Mouse (Mus musculus): ENCODE data around the gene Pogk. TPM values are rescaled to one million over a fixed set of nuclear protein-coding genes. Genes with fewer than 3 reads are reported as not detected.

The Pogk gene
- polyA plus RNA-seq, 1 experiment from 2014 or later = 13.4 TPM

DNA sequence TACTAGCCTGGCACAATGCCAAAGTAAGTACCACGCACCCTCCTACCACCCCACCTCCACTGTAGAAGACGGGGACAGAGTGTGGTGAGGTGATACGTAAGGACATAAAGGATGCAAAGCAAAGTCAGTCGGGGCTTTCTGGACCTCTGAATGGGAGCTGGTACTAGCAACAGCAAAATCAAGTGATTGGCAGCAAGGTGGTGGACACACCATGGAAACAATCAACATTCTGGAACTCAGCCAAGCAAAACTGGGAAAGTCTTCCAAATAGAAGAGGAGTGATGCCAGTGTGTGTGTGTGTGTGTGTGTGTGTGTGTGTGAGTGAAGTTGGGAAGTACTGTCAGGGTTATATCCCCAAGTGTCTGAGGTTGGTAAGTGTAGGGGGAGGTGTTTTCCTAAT lies 7.7 kb downstream of the Pogk start:
- Histone ChIP-seq H3K36me3 (ENCODE audit: control insufficient read depth, insufficient read depth, low read length) (no peaks in the 10 kb centered on the region; the same call in 1 of the 2 replicates), H3K27ac (ENCODE audit: low read length) (no peak overlapping the region), H3K4me2 (ENCODE audit: low read depth, low read length) (no peak overlapping the region), H3K9me3 (replicated peaks; ENCODE audit: control insufficient read depth, low read length) (no peaks in the 10 kb centered on the region), H3K4me3 (replicated peaks; ENCODE audit: low read length) (no peak overlapping the region), H3K9ac (ENCODE audit: low read length) (no peak overlapping the region), H3K4me1 (ENCODE audit: control insufficient read depth, insufficient read depth, low read length) (no peaks in the 10 kb centered on the region), H3K27me3 (ENCODE audit: control insufficient read depth, insufficient read depth, low read length) (no peaks in the 10 kb centered on the region)
- WGBS = 86% methylated on average over 4 of the region's 4 CpGs
- no peak for ATAC-seq (ENCODE audit: insufficient read depth, low FRiP score)

DNA sequence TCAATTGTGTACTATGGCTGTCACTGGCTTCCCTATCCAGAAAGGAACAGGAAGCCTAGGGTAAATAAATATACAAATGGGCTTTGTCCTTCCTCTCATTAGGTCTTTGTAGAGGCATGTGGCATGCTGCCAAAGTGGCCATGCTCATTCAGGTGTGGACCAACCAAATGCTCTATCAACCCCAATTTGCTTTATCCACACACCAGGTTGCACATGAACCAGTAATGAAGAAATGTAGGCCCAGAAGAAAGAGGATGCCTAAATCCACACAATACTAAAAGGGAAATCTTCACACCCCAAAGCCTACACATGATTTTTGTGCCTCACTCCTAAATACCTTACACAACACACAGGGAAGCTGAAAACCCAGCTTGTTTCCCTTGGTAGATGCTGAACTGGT lies 8.2 kb downstream of the Pogk start:
- H3K4me2 ChIP-seq (ENCODE audit: low read depth, low read length) = no peak overlapping the region
- peaks cover 2% of the 10 kb centered on the region; the same call in 1 of the 2 replicates for H3K36me3 ChIP-seq (ENCODE audit: control insufficient read depth, insufficient read depth, low read length)
- H3K27me3 ChIP-seq (ENCODE audit: control insufficient read depth, insufficient read depth, low read length) = no peaks in the 10 kb centered on the region
- no peak overlapping the region for H3K27ac ChIP-seq (ENCODE audit: low read length)
- H3K9ac ChIP-seq (ENCODE audit: low read length) = no peak overlapping the region
- ATAC-seq (ENCODE audit: insufficient read depth, low FRiP score) = no peak
- no peaks in the 10 kb centered on the region for H3K9me3 ChIP-seq (replicated peaks; ENCODE audit: control insufficient read depth, low read length)
- H3K4me3 ChIP-seq (replicated peaks; ENCODE audit: low read length) = no peak overlapping the region
- no peaks in the 10 kb centered on the region for H3K4me1 ChIP-seq (ENCODE audit: control insufficient read depth, insufficient read depth, low read length)

DNA sequence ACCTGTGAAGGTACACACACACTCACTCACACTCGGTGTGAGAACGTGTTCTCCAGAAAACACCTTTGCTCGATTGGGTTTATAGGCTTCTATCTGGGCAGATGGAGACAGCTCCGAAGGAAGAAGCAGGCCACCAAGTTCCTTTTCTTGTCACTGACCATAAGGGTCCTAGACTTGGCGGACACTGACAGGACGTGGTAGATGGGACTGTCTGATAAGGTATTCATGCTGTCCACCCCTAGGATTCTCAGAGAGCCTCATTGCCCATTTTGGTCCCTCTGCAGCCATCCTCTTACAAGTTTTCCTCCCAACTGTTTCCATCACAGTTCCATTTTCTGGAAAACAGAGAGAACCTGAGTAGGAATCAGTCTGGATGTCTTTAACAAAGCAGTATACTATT lies 13.3 kb downstream of the Pogk start:
- Histone ChIP-seq H3K4me1 (ENCODE audit: control insufficient read depth, insufficient read depth, low read length) (no peaks in the 10 kb centered on the region), H3K4me2 (ENCODE audit: low read depth, low read length) (no peak overlapping the region), H3K9ac (ENCODE audit: low read length) (no peak overlapping the region), H3K27ac (ENCODE audit: low read length) (no peak overlapping the region), H3K4me3 (replicated peaks; ENCODE audit: low read length) (no peak overlapping the region), H3K27me3 (ENCODE audit: control insufficient read depth, insufficient read depth, low read length) (no peaks in the 10 kb centered on the region), H3K9me3 (replicated peaks; ENCODE audit: control insufficient read depth, low read length) (no peaks in the 10 kb centered on the region), H3K36me3 (ENCODE audit: control insufficient read depth, insufficient read depth, low read length) (peaks cover 19% of the 10 kb centered on the region)
- 90% methylated on average over 6 of the region's 6 CpGs for WGBS
- ATAC-seq (ENCODE audit: insufficient read depth, low FRiP score) = no peak

DNA sequence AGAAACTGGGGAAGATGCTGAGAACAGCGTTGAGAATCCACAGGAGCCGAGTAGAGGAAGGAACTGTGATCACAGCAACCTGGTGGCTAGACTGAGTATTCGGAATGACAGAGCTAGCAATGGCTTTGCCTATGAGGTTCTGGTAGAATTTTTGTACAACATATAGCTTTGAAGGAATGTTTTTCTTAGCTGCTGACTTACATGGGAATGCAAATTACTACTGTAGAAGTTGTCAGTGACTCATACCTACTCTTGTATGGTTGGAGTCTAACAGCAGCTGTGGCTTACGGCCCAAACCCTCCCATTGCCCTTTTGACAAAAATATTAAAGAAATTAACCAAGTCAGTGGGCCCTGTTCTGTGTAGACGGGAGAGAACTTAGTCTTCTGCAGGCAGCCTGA lies 14.0 kb downstream of the Pogk start:
- Histone ChIP-seq H3K4me3 (replicated peaks; ENCODE audit: low read length) (no peak overlapping the region), H3K27me3 (ENCODE audit: control insufficient read depth, insufficient read depth, low read length) (no peaks in the 10 kb centered on the region), H3K9ac (ENCODE audit: low read length) (no peak overlapping the region), H3K4me2 (ENCODE audit: low read depth, low read length) (no peak overlapping the region), H3K27ac (ENCODE audit: low read length) (no peak overlapping the region), H3K36me3 (ENCODE audit: control insufficient read depth, insufficient read depth, low read length) (peaks cover 23% of the 10 kb centered on the region), H3K4me1 (ENCODE audit: control insufficient read depth, insufficient read depth, low read length) (no peaks in the 10 kb centered on the region), H3K9me3 (replicated peaks; ENCODE audit: control insufficient read depth, low read length) (no peaks in the 10 kb centered on the region)
- no peak for ATAC-seq (ENCODE audit: insufficient read depth, low FRiP score)
- WGBS = 81% methylated on average over 5 of the region's 5 CpGs

DNA sequence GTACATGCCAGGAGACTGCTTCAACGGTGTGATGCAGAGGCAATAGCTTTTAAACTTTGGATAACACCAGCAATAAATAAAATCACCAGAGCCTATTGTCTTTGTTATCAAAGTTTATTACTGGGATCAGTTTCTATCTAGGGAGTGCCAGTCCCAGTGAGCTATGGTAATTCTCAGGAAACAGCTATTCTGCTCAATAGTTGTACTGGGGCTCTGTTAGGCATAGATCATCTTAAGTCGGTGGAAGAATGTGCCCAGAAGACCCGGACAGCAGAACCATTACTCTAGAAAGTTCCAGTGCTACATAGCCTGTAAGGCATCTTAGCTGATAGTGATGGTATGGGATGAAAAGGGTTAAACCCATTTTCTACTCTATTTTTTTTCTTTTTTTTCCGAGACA lies 14.9 kb downstream of the Pogk start:
- no peaks in the 10 kb centered on the region for H3K9me3 ChIP-seq (replicated peaks; ENCODE audit: control insufficient read depth, low read length)
- no peaks in the 10 kb centered on the region for H3K4me1 ChIP-seq (ENCODE audit: control insufficient read depth, insufficient read depth, low read length)
- no peak overlapping the region for H3K4me3 ChIP-seq (replicated peaks; ENCODE audit: low read length)
- H3K27ac ChIP-seq (ENCODE audit: low read length) = no peak overlapping the region
- H3K36me3 ChIP-seq (ENCODE audit: control insufficient read depth, insufficient read depth, low read length) = peaks cover 23% of the 10 kb centered on the region
- no peak for ATAC-seq (ENCODE audit: insufficient read depth, low FRiP score)
- H3K27me3 ChIP-seq (ENCODE audit: control insufficient read depth, insufficient read depth, low read length) = no peaks in the 10 kb centered on the region
- no peak overlapping the region for H3K4me2 ChIP-seq (ENCODE audit: low read depth, low read length)
- WGBS = 62% methylated on average over 4 of the region's 4 CpGs
- no peak overlapping the region for H3K9ac ChIP-seq (ENCODE audit: low read length)

DNA sequence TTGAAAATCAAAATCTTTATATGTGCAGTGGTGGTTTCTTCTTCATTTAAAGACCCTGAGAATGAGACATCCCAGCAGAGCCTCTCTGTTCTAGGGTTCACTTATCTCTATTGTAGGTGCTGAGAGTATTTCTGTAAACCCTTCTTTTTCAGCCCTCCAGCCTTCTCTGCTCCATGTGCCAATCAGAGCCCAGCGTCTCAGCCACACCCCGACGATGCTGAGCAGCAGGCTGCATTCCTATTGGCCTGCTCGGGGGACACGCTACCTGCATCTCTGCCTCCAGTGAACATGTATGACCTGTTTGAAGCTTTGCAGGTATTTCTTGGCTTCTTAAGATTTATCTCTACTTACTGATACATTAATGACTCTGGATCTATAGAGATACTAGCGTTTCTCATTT lies 18.0 kb downstream of the Pogk start:
- 88% methylated on average over 6 of the region's 6 CpGs for WGBS
- Histone ChIP-seq H3K27me3 (ENCODE audit: control insufficient read depth, insufficient read depth, low read length) (no peaks in the 10 kb centered on the region), H3K4me2 (ENCODE audit: low read depth, low read length) (no peak overlapping the region), H3K4me3 (replicated peaks; ENCODE audit: low read length) (no peak overlapping the region), H3K9ac (ENCODE audit: low read length) (no peak overlapping the region), H3K36me3 (ENCODE audit: control insufficient read depth, insufficient read depth, low read length) (peaks cover 32% of the 10 kb centered on the region), H3K4me1 (ENCODE audit: control insufficient read depth, insufficient read depth, low read length) (no peaks in the 10 kb centered on the region), H3K9me3 (replicated peaks; ENCODE audit: control insufficient read depth, low read length) (no peaks in the 10 kb centered on the region), H3K27ac (ENCODE audit: low read length) (no peak overlapping the region)
- ATAC-seq (ENCODE audit: insufficient read depth, low FRiP score) = no peak

DNA sequence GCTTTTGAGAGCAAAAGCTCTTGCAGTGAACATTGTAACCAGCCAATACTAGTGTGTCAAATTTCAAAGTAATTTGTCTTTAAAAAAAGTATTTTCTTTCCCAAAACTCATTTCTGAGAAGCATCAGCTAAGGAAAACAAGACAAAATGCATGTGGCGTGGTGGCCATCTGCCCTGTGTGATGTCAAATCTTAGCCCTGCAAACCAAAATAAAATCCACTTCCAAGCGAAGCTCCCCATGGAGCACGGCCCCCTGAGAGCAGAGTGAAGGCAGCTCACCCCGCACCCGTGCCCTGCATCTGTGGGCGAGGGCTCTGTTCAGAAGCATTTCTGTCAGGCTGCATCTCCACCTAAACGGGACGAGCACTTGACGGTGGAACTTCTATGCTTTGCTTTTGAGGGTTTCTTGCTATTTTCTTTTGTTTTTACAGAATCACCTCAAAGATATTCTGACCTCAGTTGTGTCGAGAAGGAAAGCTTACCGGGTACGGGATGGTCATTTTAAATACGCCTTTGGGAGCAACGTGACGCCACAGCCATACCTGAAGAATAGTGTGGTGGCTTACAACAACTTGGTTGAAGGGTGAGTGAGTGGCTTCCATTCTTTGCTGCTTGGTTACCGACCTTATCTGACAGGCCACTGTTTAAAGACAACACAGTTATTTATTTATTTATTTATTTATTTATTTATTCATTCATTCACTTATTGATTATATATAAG lies 20.1 kb downstream of the Pogk start:
- no peak for ATAC-seq (ENCODE audit: insufficient read depth, low FRiP score)
- Histone ChIP-seq H3K4me2 (ENCODE audit: low read depth, low read length) (no peak overlapping the region), H3K9ac (ENCODE audit: low read length) (no peak overlapping the region), H3K9me3 (replicated peaks; ENCODE audit: control insufficient read depth, low read length) (no peaks in the 10 kb centered on the region), H3K27ac (ENCODE audit: low read length) (no peak overlapping the region), H3K27me3 (ENCODE audit: control insufficient read depth, insufficient read depth, low read length) (no peaks in the 10 kb centered on the region), H3K36me3 (ENCODE audit: control insufficient read depth, insufficient read depth, low read length) (peaks cover 26% of the 10 kb centered on the region), H3K4me3 (replicated peaks; ENCODE audit: low read length) (no peak overlapping the region), H3K4me1 (ENCODE audit: control insufficient read depth, insufficient read depth, low read length) (no peaks in the 10 kb centered on the region)
- 92% methylated on average over 16 of the region's 16 CpGs for WGBS

DNA sequence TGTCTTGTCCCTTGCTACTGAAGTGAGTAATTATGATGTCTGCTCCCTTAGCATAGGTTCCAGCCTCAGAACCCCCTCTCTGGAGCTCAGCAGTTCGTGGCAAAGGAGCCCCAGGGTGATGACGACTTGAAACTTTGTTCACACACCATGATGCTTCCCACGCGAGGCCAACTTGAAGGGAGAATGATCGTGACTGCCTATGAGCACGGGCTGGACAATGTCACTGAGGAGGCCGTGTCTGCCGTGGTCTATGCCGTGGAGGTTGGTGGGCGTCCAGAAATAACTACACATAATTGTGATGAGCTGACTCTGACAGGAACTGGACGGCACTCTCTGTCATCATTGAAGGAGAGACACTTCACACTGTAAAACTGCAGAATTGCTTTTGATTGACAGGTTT lies 21.2 kb downstream of the Pogk start:
- Histone ChIP-seq H3K4me3 (replicated peaks; ENCODE audit: low read length) (no peak overlapping the region), H3K9me3 (replicated peaks; ENCODE audit: control insufficient read depth, low read length) (no peaks in the 10 kb centered on the region), H3K4me2 (ENCODE audit: low read depth, low read length) (no peak overlapping the region), H3K36me3 (ENCODE audit: control insufficient read depth, insufficient read depth, low read length) (peaks cover 23% of the 10 kb centered on the region), H3K9ac (ENCODE audit: low read length) (no peak overlapping the region), H3K4me1 (ENCODE audit: control insufficient read depth, insufficient read depth, low read length) (no peaks in the 10 kb centered on the region), H3K27ac (ENCODE audit: low read length) (no peak overlapping the region), H3K27me3 (ENCODE audit: control insufficient read depth, insufficient read depth, low read length) (no peaks in the 10 kb centered on the region)
- WGBS = 92% methylated on average over 11 of the region's 11 CpGs
- ATAC-seq (ENCODE audit: insufficient read depth, low FRiP score) = no peak

DNA sequence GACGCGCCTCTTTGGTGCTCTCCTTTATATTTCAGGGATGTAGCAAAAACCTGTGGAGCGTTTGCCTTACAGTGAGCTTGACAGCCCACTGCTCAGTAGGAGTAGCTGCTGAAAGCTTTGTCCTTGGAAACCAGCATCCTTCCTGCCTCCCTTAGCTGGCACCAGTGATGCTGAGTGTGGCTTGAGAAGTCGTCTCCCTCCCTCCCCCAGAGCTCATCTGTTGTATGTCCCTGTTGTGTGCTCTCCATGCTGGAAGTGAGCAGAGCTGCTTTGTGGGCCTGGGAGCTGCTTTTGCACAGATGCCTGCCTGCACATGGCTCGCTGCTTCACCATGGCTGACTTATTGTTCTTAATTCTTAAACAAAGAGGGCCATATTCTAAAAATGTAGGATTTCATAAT lies 24.2 kb downstream of the Pogk start:
- Histone ChIP-seq H3K4me2 (ENCODE audit: low read depth, low read length) (no peak overlapping the region), H3K36me3 (ENCODE audit: control insufficient read depth, insufficient read depth, low read length) (peaks cover 14% of the 10 kb centered on the region), H3K4me3 (replicated peaks; ENCODE audit: low read length) (no peak overlapping the region), H3K4me1 (ENCODE audit: control insufficient read depth, insufficient read depth, low read length) (peaks cover 6% of the 10 kb centered on the region; the same call in 1 of the 2 replicates), H3K27ac (ENCODE audit: low read length) (no peak overlapping the region), H3K27me3 (ENCODE audit: control insufficient read depth, insufficient read depth, low read length) (no peaks in the 10 kb centered on the region), H3K9ac (ENCODE audit: low read length) (no peak overlapping the region), H3K9me3 (replicated peaks; ENCODE audit: control insufficient read depth, low read length) (no peaks in the 10 kb centered on the region)
- WGBS = 90% methylated on average over 5 of the region's 5 CpGs
- no peak for ATAC-seq (ENCODE audit: insufficient read depth, low FRiP score)

All from stomach, embryonic 16.5 days (tissue).